Mouse (Mus musculus) effector memory CD4-positive, alpha-beta T cell, adult 7 months (primary cell): ENCODE measurements around the gene Atf1. TPM values are rescaled to one million over a fixed set of nuclear protein-coding genes. Genes with fewer than 3 reads are reported as not detected.

Experiments used
- polyA plus RNA-seq: library from polyadenylated mRNA; unstranded; fragments of 100-300 nt; shearing (Covaris generic); gene quantifications from one replicate; pipeline ENCODE4 v1.2.1, GENCODE M21; 2017

Gene Atf1
- polyA plus RNA-seq: 59.8 TPM

DNA sequence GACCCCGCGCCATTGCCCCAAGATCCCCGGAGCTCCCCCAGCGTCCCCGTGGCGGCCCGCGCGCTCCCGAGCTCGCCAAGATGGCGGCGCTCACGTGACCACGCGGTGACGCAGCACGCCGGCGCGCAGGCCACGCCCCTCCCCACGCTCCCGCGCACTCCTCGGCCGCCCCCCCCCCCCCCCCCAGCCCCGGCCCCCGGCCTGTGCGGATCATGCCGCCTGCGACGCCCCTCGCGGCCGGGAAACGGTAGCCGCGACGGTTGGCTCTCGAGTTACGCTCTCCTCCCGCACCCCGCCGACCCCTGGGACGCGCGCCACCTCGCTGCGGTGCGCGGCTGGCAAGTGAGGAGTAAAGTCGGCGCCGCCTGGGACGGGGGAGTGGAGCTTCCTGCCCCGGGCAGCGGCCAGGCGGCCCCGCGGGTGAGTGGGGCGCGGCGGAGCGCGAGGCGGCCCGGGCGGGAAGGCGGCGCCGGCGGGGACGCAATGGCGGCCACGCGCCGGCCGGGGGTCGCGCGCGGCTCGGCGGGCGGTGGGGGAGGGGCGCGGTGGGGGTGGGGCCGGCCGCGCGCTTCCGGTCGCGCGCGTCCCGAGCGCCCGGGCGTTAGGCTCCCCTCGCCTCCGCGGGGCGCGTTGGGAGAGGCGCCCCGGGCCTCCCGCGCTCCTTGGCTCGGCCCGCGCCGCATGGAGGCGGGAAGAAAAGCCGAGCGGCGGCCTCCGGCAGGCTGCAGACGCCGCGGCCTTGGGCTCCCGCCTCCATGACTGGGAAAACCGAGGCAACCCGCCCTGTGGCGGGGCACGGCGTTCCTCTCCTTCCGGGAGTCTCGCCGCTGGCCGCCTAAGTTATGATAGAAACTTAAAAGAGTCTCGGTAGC lies at the start of gene Atf1:
Gene Atf1 (plus strand): TSS at position 157 of the 872 bp plus-strand sequence.

DNA sequence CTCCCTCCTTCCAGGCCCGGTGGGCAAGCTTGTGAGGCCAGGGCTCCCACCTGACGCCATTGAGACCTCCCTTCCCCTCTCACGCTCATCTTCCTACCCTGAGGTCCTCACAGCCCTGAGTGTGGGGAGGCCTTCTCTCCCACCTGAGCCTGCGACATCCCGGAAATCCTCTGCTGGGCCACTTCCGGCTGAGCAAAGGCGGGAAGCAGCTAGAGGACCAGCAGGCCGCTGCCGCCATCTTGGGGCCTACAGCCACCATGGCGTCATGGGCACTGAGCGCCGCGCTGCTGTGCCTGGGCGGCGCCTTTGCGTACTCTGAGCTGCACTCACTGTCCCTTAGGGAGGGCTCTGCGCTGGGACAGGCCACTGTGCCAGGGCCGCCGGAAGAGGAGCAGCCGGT lies 53.0 kb downstream of the Atf1 start, which contains the start of gene Tmprss12:
Gene Tmprss12 (plus strand): TSS at position 212 of the 400 bp plus-strand sequence.

DNA sequence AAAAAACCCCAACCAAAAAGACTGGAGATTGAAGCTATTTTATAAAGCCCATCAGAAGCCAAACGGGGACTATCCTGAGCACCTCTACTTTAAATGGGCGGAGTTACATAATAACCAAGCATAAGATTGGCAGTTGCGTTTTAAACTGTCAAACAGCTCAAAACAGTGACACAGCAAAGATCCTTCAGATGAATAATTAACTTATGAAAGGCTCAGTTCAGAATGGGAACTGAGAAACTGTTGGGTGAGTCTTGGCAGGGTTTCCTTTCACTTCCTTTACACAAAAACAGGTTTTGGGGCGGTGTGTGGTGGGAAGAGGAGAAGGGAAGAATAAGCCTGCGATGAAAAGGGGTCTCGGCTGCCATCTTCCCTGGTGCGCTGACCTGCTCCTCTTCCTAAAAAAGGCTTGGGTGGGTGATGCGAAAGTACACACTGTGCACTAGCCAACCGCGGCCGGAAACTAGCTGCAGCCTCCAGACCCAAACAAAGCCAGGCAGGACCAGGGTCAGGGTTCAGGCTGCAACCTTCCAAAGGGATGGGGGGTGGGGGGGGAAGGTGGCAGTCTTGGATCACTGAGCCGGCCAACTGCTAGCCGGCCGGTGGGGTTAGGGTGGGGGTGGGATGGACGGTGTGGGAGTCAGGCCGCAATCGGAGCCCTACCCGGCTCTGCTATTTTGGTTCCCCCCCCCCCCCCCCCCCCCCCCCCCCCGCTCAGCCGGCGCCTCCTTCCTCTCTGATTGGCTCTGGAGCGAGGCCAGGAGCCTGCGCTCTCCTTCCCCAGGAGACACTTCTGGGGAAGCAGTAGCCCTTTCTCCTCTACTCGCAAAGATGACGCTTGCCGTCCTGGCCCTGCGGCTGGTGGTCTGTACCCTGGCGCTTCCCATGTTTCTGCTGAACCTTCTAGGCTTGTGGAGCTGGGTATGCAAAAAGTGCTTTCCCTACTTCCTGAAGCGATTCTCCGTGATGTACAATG lies 76.7 kb downstream of the Atf1 start, which contains the start of gene Mettl7a1:
Gene Mettl7a1 (plus strand): TSS at position 122 of the 973 bp plus-strand sequence.

Other genes starting within 250 kb of the Atf1 start
- gene Dip2b, start 189.2 kb upstream of the Atf1 start, polyA plus RNA-seq: 35.8 TPM
- gene Tmprss12, start 53.0 kb downstream of the Atf1 start, polyA plus RNA-seq: not detected
- gene Mettl7a1, start 76.3 kb downstream of the Atf1 start, polyA plus RNA-seq: 15.0 TPM
- not detected for gene Mettl7a3, start 107.1 kb downstream of the Atf1 start, polyA plus RNA-seq
- gene Methig1, start 125.3 kb downstream of the Atf1 start, polyA plus RNA-seq: not detected
- gene Mettl7a2, start 125.4 kb downstream of the Atf1 start, polyA plus RNA-seq: not detected
- not detected for gene Higd1c, start 136.7 kb downstream of the Atf1 start, polyA plus RNA-seq
- 0.51 TPM for gene Gm5475, start 194.3 kb downstream of the Atf1 start, polyA plus RNA-seq
- gene Slc11a2, start 197.3 kb downstream of the Atf1 start, polyA plus RNA-seq: 36.9 TPM
- gene Letmd1, start 241.2 kb downstream of the Atf1 start, polyA plus RNA-seq: 31.8 TPM